Mouse (Mus musculus): Measurements from ENCODE around the gene Nfkbie. TPM values are rescaled to one million over a fixed set of nuclear protein-coding genes. Genes with fewer than 3 reads are reported as not detected.

The Nfkbie gene
- polyA plus RNA-seq, 1 experiment from 2014 or later: 2.0 TPM

- Histone ChIP-seq H3K9me3 (replicated peaks) (no peaks in the 10 kb centered on the region), H3K27ac (peak overlapping the region; percentile 93), H3K4me1 (peaks cover 94% of the 10 kb centered on the region), H3K27me3 (replicated peaks) (no peaks in the 10 kb centered on the region), H3K4me3 (peak overlapping the region; percentile 81), H3K36me3 (peaks cover 15% of the 10 kb centered on the region), H3K4me2 (peak overlapping the region; percentile 93), H3K9ac (peak overlapping the region; percentile 89)
- ATAC-seq: no peak
- WGBS (ENCODE audit: insufficient replicate concordance): 11% methylated on average over 23 of the region's 23 CpGs
These were observed 40.4 kb downstream of the Nfkbie start for GRCm38 (mm10) chr17:45595736-45596390.

GRCm38 (mm10) chr17:45596631-45597396 lies 41.3 kb downstream of the Nfkbie start:
- H3K4me2 ChIP-seq: peak overlapping the region; percentile 93
- no peaks in the 10 kb centered on the region for H3K9me3 ChIP-seq (replicated peaks)
- H3K4me1 ChIP-seq: peaks cover 94% of the 10 kb centered on the region
- peak; percentile 28 for ATAC-seq
- H3K36me3 ChIP-seq: peaks cover 6% of the 10 kb centered on the region
- H3K27ac ChIP-seq: peak overlapping the region; percentile 93
- H3K9ac ChIP-seq: 0 out of 2 replicates have a peak overlapping the region, but pooled peaks have one; percentile 6
- no peak overlapping the region for H3K4me3 ChIP-seq
- 33% methylated on average over 11 of the region's 11 CpGs for WGBS (ENCODE audit: insufficient replicate concordance)
- H3K27me3 ChIP-seq (replicated peaks): peaks cover 6% of the 10 kb centered on the region; the same call in 1 of the 2 replicates

- Histone ChIP-seq H3K27ac (peak overlapping the region; percentile 33; the same call in 1 of the 2 replicates), H3K36me3 (no peaks in the 10 kb centered on the region), H3K4me3 (no peak overlapping the region), H3K9ac (no peak overlapping the region), H3K9me3 (replicated peaks) (no peaks in the 10 kb centered on the region), H3K4me1 (peaks cover 92% of the 10 kb centered on the region), H3K27me3 (replicated peaks) (peaks cover 6% of the 10 kb centered on the region), H3K4me2 (no peak overlapping the region)
- 22% methylated on average over 3 of the region's 3 CpGs for WGBS (ENCODE audit: insufficient replicate concordance)
- ATAC-seq: no peak
These were observed 42.3 kb downstream of the Nfkbie start for GRCm38 (mm10) chr17:45597787-45598186.

- no peak overlapping the region for H3K4me3 ChIP-seq
- 85% methylated on average over 2 of the region's 2 CpGs for WGBS (ENCODE audit: insufficient replicate concordance)
- H3K27me3 ChIP-seq (replicated peaks): peaks cover 7% of the 10 kb centered on the region
- H3K9ac ChIP-seq: no peak overlapping the region
- no peaks in the 10 kb centered on the region for H3K36me3 ChIP-seq
- no peaks in the 10 kb centered on the region for H3K9me3 ChIP-seq (replicated peaks)
- peaks cover 88% of the 10 kb centered on the region for H3K4me1 ChIP-seq
- H3K4me2 ChIP-seq: no peak overlapping the region
- ATAC-seq: no peak
- H3K27ac ChIP-seq: peak overlapping the region; percentile 23; the same call in 1 of the 2 replicates
These were observed 42.9 kb downstream of the Nfkbie start for GRCm38 (mm10) chr17:45598376-45598775.

GRCm38 (mm10) chr17:45598891-45599290 lies 43.4 kb downstream of the Nfkbie start:
- peak overlapping the region; percentile 50; the same call in 1 of the 2 replicates for H3K4me3 ChIP-seq

GRCm38 (mm10) chr17:45599446-45600242 lies 44.1 kb downstream of the Nfkbie start, which contains the start of gene Slc29a1:
Gene Slc29a1 (minus strand): TSS chr17:45599606.
- peaks cover 82% of the 10 kb centered on the region for H3K4me1 ChIP-seq
- H3K9me3 ChIP-seq (replicated peaks): no peaks in the 10 kb centered on the region
- H3K9ac ChIP-seq: peak within 1 kb of the TSS; percentile 67
- peak; percentile 50 for ATAC-seq
- 20% methylated on average over 32 of the region's 32 CpGs for WGBS (ENCODE audit: insufficient replicate concordance)
- peak within 1 kb of the TSS; percentile 45 for H3K27ac ChIP-seq
- H3K4me2 ChIP-seq: peak within 1 kb of the TSS; percentile 86
- peaks cover 14% of the 10 kb centered on the region for H3K27me3 ChIP-seq (replicated peaks)
- peak within 1 kb of the TSS; percentile 50 for H3K4me3 ChIP-seq
- no peaks in the 10 kb centered on the region for H3K36me3 ChIP-seq

More at GRCm38 (mm10) chr17:45598891-45599290, 43.4 kb downstream of the Nfkbie start:
- Histone ChIP-seq H3K4me1 (peaks cover 84% of the 10 kb centered on the region), H3K36me3 (no peaks in the 10 kb centered on the region), H3K9me3 (replicated peaks) (no peaks in the 10 kb centered on the region), H3K9ac (peak overlapping the region; percentile 67), H3K27me3 (replicated peaks) (peaks cover 12% of the 10 kb centered on the region), H3K27ac (no peak overlapping the region), H3K4me2 (peak overlapping the region; percentile 86)
- ATAC-seq: no peak
- WGBS (ENCODE audit: insufficient replicate concordance): 48% methylated on average over 3 of the region's 3 CpGs

- H3K27ac ChIP-seq: no peak overlapping the region
- no peak overlapping the region for H3K4me3 ChIP-seq
- WGBS (ENCODE audit: insufficient replicate concordance): 67% methylated on average over 8 of the region's 8 CpGs
- H3K9me3 ChIP-seq (replicated peaks): no peaks in the 10 kb centered on the region
- H3K36me3 ChIP-seq: no peaks in the 10 kb centered on the region
- ATAC-seq: no peak
- peaks cover 14% of the 10 kb centered on the region for H3K27me3 ChIP-seq (replicated peaks)
- peak overlapping the region; percentile 71; the same call in 1 of the 2 replicates for H3K4me2 ChIP-seq
- peaks cover 81% of the 10 kb centered on the region for H3K4me1 ChIP-seq
- H3K9ac ChIP-seq: 0 out of 2 replicates have a peak overlapping the region, but pooled peaks have one; percentile 17
These were observed 44.8 kb downstream of the Nfkbie start for GRCm38 (mm10) chr17:45600267-45600666.

- H3K27me3 ChIP-seq (replicated peaks): peaks cover 14% of the 10 kb centered on the region
- H3K4me3 ChIP-seq: peak overlapping the region; percentile 30
- peak overlapping the region; percentile 71 for H3K4me2 ChIP-seq
- WGBS (ENCODE audit: insufficient replicate concordance): 24% methylated on average over 22 of the region's 22 CpGs
- H3K9ac ChIP-seq: peak overlapping the region; percentile 54
- 0 out of 2 replicates have a peak overlapping the region, but pooled peaks have one; percentile 43 for H3K27ac ChIP-seq
- H3K9me3 ChIP-seq (replicated peaks): no peaks in the 10 kb centered on the region
- ATAC-seq: 0 out of 2 replicates have a peak, but pooled peaks have one; percentile 9
- peaks cover 72% of the 10 kb centered on the region for H3K4me1 ChIP-seq
- H3K36me3 ChIP-seq: no peaks in the 10 kb centered on the region
These were observed 45.8 kb downstream of the Nfkbie start for GRCm38 (mm10) chr17:45601325-45601724.

- H3K36me3 ChIP-seq: no peaks in the 10 kb centered on the region
- no peaks in the 10 kb centered on the region for H3K9me3 ChIP-seq (replicated peaks)
- H3K27ac ChIP-seq: peak within 1 kb of the TSS; percentile 43; the same call in 1 of the 2 replicates
- no peak for ATAC-seq
- peaks cover 66% of the 10 kb centered on the region for H3K4me1 ChIP-seq
- peaks cover 14% of the 10 kb centered on the region for H3K27me3 ChIP-seq (replicated peaks)
- H3K4me2 ChIP-seq: peak within 1 kb of the TSS; percentile 71
- WGBS (ENCODE audit: insufficient replicate concordance): 64% methylated on average over 6 of the region's 6 CpGs
- H3K9ac ChIP-seq: peak within 1 kb of the TSS; percentile 54
- peak within 1 kb of the TSS; percentile 30 for H3K4me3 ChIP-seq
These were observed 46.4 kb downstream of the Nfkbie start, which contains the start of gene Mymx for GRCm38 (mm10) chr17:45601877-45602304. Gene Mymx (minus strand): TSS chr17:45602102.

- no peak for ATAC-seq
- Histone ChIP-seq H3K4me3 (no peak overlapping the region), H3K4me2 (no peak overlapping the region), H3K9ac (no peak overlapping the region), H3K4me1 (peaks cover 55% of the 10 kb centered on the region), H3K27ac (no peak overlapping the region), H3K36me3 (no peaks in the 10 kb centered on the region), H3K27me3 (replicated peaks) (peaks cover 14% of the 10 kb centered on the region), H3K9me3 (replicated peaks) (no peaks in the 10 kb centered on the region)
- WGBS (ENCODE audit: insufficient replicate concordance): 72% methylated on average over 3 of the region's 3 CpGs
These were observed 47.5 kb downstream of the Nfkbie start for GRCm38 (mm10) chr17:45602984-45603383.

Data from liver, embryonic 12.5 days (tissue).